Mouse (Mus musculus) embryo, embryonic 11.5 days (tissue): Measurements from ENCODE around the gene Pkdrej.

Experiments
- DNase-seq: peaks from one replicate; pipeline ENCODE4 v3.0.0-alpha.2; 2012; ENCODE audit warnings: low read depth, low spot score

Gene Pkdrej

DNA sequence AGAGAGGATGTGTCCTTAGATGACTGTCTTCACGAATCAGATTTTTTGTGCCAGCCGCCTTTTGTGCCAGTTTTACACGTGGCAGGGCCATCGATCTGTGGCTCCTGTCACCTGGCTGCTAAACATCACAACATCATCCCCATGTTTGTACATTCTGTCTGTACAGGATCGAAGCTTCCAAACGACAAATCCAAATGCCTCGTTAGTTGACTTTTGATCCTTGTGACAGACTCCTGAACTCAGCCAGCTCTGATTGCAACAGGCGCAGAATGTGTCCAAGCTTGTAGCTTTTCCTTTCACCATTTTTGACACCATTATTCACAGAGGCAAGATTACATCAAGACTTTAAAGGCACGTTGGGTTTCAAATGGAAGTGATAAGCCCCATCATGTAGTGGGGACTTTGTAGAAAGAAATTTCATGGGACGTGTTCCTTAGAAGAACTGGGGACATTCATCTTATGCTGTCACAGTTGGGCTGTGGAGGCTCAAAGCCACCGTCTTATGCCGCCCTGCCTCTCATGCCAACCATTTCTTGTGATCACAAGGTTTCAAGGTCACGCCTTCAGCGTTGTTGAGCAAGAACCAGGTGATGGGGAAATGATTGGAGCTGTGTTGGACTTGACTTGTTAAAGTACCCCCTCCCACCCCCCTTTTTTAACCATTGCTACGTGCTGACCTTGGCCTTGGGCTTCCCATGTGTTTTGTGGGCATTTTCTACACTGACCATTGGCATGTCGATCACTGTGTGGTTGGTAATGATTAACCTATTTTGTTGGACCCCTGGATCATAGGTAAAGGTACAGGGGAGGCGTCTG, 50.0 kb downstream of the Pkdrej start:
- DNase-seq = no peak

GRCm38 (mm10) chr15:85768991-85769390, 52.5 kb downstream of the Pkdrej start:
- DNase-seq = no peak

DNA sequence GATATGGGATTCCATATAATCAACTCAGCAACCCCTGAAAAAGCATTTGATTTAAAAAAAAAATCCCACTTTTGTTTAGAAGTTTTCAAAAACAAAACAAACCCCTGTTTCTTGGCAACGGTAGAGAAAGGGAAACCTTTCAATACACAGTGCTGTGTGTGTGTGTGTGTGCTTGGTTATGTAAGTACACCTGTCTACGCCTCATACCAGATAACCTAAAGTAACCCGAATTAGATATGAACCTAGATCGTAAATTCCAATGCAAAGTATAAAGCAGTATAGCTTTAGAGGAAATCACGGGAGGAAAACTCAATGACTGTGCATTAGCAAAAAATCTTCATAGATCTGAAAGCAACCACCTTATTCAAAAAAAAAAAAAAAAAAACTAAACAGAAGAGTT, 54.9 kb downstream of the Pkdrej start:
- DNase-seq = no peak

DNA sequence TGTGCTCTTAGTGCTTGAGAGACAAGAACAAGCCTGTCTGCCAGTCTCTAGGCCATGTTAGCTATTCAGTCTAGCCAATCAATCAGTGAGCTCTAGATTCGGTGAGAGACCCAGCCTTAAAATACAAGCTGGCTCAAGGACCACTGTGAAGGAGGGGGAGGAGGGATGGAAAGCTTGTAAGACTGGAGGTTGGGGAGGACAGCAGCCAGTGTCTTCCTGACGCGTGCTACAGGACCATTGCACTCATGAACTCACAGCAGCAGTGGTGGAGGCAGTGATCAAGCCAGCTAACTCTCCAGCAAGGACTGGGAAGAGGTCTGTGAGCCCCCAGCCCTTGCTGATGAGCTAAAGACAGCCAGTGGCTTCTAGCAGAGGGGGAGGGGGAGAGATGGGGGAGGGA, 56.5 kb downstream of the Pkdrej start:
- no peak for DNase-seq
